Mouse (Mus musculus): ENCODE measurements around the gene Pdzd3. TPM values are rescaled to one million over a fixed set of nuclear protein-coding genes. Genes with fewer than 3 reads are reported as not detected.
"Not testable (repeated sequence)": the region's sequence is repeated elsewhere in the genome, so short reads cannot be mapped to it uniquely, and the experiment has no call there.

Pdzd3 gene
- not detected in 2 replicates for polyA plus RNA-seq (2012; ENCODE audit: insufficient read depth, insufficient read length, missing spikeins)

- no peak within 1 kb of the TSS for H3K4me3 ChIP-seq (ENCODE audit: insufficient read depth, low read length)
- peaks cover 8% of the 10 kb centered on the region for H3K4me1 ChIP-seq (ENCODE audit: control insufficient read depth, insufficient read depth, low read length)
- no peak within 1 kb of the TSS for H3K27ac ChIP-seq (ENCODE audit: insufficient read depth, low read depth, low read length)
- no peak for TF ChIP-seq CTCF (IDR thresholded peaks at IDR 0.05; ENCODE audit: low read depth, low read length)
- TF ChIP-seq POLR2A (IDR thresholded peaks at IDR 0.05; ENCODE audit: borderline replicate concordance, low read depth, low read length) = no peak
These were observed at the start of gene Pdzd3 for GRCm38 (mm10) chr9:44251314-44251713. Gene Pdzd3 (minus strand): TSS chr9:44251471.

GRCm38 (mm10) chr9:44300001-44300400 is 48.7 kb upstream of the Pdzd3 start:
- H3K27ac ChIP-seq (ENCODE audit: insufficient read depth, low read depth, low read length); H3K4me1 ChIP-seq (ENCODE audit: control insufficient read depth, insufficient read depth, low read length); H3K4me3 ChIP-seq (ENCODE audit: insufficient read depth, low read length): not testable (repeated sequence)

GRCm38 (mm10) chr9:44292490-44292889 is 41.2 kb upstream of the Pdzd3 start:
- Histone ChIP-seq H3K4me3 (ENCODE audit: insufficient read depth, low read length) (no peak overlapping the region), H3K27ac (ENCODE audit: insufficient read depth, low read depth, low read length) (no peak overlapping the region), H3K4me1 (ENCODE audit: control insufficient read depth, insufficient read depth, low read length) (no peaks in the 10 kb centered on the region; the same call in 1 of the 2 replicates)
- TF ChIP-seq POLR2A (IDR thresholded peaks at IDR 0.05; ENCODE audit: borderline replicate concordance, low read depth, low read length) = no peak
- TF ChIP-seq CTCF (IDR thresholded peaks at IDR 0.05; ENCODE audit: low read depth, low read length) = no peak

GRCm38 (mm10) chr9:44288959-44289291 is 37.7 kb upstream of the Pdzd3 start:
- Histone ChIP-seq H3K27ac (ENCODE audit: insufficient read depth, low read depth, low read length) (no peak overlapping the region), H3K4me3 (ENCODE audit: insufficient read depth, low read length) (no peak overlapping the region), H3K4me1 (ENCODE audit: control insufficient read depth, insufficient read depth, low read length) (no peaks in the 10 kb centered on the region)
- no peak for TF ChIP-seq POLR2A (IDR thresholded peaks at IDR 0.05; ENCODE audit: borderline replicate concordance, low read depth, low read length)
- no peak for TF ChIP-seq CTCF (IDR thresholded peaks at IDR 0.05; ENCODE audit: low read depth, low read length)

- H3K4me3 ChIP-seq (ENCODE audit: insufficient read depth, low read length) = peak within 1 kb of the TSS; percentile 6
- H3K27ac ChIP-seq (ENCODE audit: insufficient read depth, low read depth, low read length) = no peak within 1 kb of the TSS
- no peaks in the 10 kb centered on the region for H3K4me1 ChIP-seq (ENCODE audit: control insufficient read depth, insufficient read depth, low read length)
- no peak for TF ChIP-seq POLR2A (IDR thresholded peaks at IDR 0.05; ENCODE audit: borderline replicate concordance, low read depth, low read length)
- TF ChIP-seq CTCF (IDR thresholded peaks at IDR 0.05; ENCODE audit: low read depth, low read length) = no peak
These were observed 37.0 kb upstream of the Pdzd3 start, which contains the start of gene Abcg4 for GRCm38 (mm10) chr9:44288076-44288958. Gene Abcg4 (minus strand): TSS chr9:44288615.

GRCm38 (mm10) chr9:44287401-44288075 is 36.3 kb upstream of the Pdzd3 start:
- Histone ChIP-seq H3K27ac (ENCODE audit: insufficient read depth, low read depth, low read length) (no peak overlapping the region), H3K4me1 (ENCODE audit: control insufficient read depth, insufficient read depth, low read length) (no peaks in the 10 kb centered on the region), H3K4me3 (ENCODE audit: insufficient read depth, low read length) (peak overlapping the region; percentile 6)
- no peak for TF ChIP-seq POLR2A (IDR thresholded peaks at IDR 0.05; ENCODE audit: borderline replicate concordance, low read depth, low read length)
- TF ChIP-seq CTCF (IDR thresholded peaks at IDR 0.05; ENCODE audit: low read depth, low read length) = no peak

- no peaks in the 10 kb centered on the region for H3K4me1 ChIP-seq (ENCODE audit: control insufficient read depth, insufficient read depth, low read length)
- no peak overlapping the region for H3K4me3 ChIP-seq (ENCODE audit: insufficient read depth, low read length)
- no peak overlapping the region for H3K27ac ChIP-seq (ENCODE audit: insufficient read depth, low read depth, low read length)
- no peak for TF ChIP-seq POLR2A (IDR thresholded peaks at IDR 0.05; ENCODE audit: borderline replicate concordance, low read depth, low read length)
- TF ChIP-seq CTCF (IDR thresholded peaks at IDR 0.05; ENCODE audit: low read depth, low read length) = no peak
These were observed 35.7 kb upstream of the Pdzd3 start for GRCm38 (mm10) chr9:44287003-44287400.

GRCm38 (mm10) chr9:44286256-44286850 is 35.1 kb upstream of the Pdzd3 start:
- TF ChIP-seq POLR2A (IDR thresholded peaks at IDR 0.05; ENCODE audit: borderline replicate concordance, low read depth, low read length) (no peak), CTCF (IDR thresholded peaks at IDR 0.05; ENCODE audit: low read depth, low read length) (no peak)
- no peaks in the 10 kb centered on the region for H3K4me1 ChIP-seq (ENCODE audit: control insufficient read depth, insufficient read depth, low read length)
- no peak overlapping the region for H3K4me3 ChIP-seq (ENCODE audit: insufficient read depth, low read length)
- H3K27ac ChIP-seq (ENCODE audit: insufficient read depth, low read depth, low read length) = no peak overlapping the region

GRCm38 (mm10) chr9:44283183-44283582 is 31.9 kb upstream of the Pdzd3 start:
- TF ChIP-seq POLR2A (IDR thresholded peaks at IDR 0.05; ENCODE audit: borderline replicate concordance, low read depth, low read length) (no peak), CTCF (IDR thresholded peaks at IDR 0.05; ENCODE audit: low read depth, low read length) (no peak)
- H3K4me3 ChIP-seq (ENCODE audit: insufficient read depth, low read length) = no peak overlapping the region
- no peaks in the 10 kb centered on the region for H3K4me1 ChIP-seq (ENCODE audit: control insufficient read depth, insufficient read depth, low read length)
- H3K27ac ChIP-seq (ENCODE audit: insufficient read depth, low read depth, low read length) = no peak overlapping the region

GRCm38 (mm10) chr9:44269973-44270372 is 18.7 kb upstream of the Pdzd3 start:
- TF ChIP-seq CTCF (IDR thresholded peaks at IDR 0.05; ENCODE audit: low read depth, low read length) = no peak
- TF ChIP-seq POLR2A (IDR thresholded peaks at IDR 0.05; ENCODE audit: borderline replicate concordance, low read depth, low read length) = no peak
- Histone ChIP-seq H3K4me1 (ENCODE audit: control insufficient read depth, insufficient read depth, low read length) (peaks cover 16% of the 10 kb centered on the region), H3K27ac (ENCODE audit: insufficient read depth, low read depth, low read length) (no peak overlapping the region), H3K4me3 (ENCODE audit: insufficient read depth, low read length) (no peak overlapping the region)

All from bone marrow macrophage, adult 2 months (primary cell).